Mouse (Mus musculus): ENCODE measurements around the gene Pycr1.

Pycr1 gene

DNA sequence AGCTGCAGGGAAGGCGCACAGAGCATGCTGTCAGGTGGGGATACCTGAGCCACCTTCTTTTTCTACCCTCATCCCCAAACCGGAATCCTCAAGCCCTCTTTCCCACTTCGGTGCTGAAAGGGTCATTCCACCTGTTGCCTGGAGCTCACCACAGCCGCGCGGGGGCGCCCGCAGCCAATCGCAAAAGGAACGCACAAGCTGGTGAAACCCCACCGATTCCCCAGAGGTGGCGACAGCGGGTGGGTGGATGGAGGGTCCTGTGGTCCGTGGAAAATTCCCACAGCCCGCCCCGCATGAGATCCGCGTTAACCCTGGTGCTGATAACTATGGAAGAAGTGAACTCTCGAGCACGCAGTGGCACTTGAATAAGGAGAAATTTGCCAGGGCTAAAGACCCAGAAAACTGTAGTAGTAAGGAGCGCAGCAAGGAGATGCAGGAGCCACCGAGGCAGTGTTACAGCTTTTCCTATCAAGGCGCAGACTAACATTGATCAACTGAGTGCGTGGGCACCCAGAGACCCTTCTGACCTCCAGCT lies 15.4 kb upstream of the Pycr1 start:
- peak; percentile 88 for DNase-seq (ENCODE audit: inconsistent ontology term)

DNA sequence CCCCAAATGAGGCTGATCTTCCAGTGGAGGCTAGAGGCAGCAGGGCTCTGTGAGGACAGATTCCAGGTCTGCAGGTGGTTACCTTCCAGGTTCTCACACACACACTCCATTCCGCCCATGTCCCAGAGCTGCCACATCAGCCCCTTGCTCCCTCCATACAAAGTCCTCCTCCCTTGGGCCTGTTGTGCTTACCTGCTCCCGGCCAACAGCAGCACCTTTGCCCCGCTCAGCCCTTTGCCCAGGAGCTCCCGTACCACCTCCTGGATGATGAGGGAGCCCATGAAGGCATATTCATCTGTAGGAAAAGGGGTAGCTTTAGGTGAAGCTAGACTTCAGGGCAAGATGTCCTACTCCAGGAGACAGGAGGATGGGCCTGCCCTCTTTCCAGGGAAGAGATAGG lies 13.7 kb upstream of the Pycr1 start:
- no peak for DNase-seq (ENCODE audit: inconsistent ontology term)

DNA sequence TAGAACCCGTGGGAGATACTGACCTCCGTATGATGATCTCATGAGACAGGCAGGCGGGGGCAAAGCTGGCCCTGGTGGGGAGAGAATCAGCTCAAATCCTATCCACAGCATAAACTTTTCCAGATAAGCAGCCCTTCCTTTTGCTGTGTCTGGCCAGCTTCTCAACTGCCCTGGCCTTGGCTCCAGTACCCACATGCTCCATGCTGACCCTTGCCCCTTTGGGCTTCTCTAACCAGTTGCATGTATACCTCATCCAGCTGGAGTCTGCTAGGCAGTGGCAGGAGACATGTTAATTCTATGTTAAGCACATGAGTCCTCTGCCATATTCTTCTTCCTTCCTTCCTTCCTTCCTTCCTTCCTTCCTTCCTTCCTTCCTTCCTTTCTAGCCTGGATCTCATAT lies 11.2 kb upstream of the Pycr1 start:
- no peak for DNase-seq (ENCODE audit: inconsistent ontology term)

DNA sequence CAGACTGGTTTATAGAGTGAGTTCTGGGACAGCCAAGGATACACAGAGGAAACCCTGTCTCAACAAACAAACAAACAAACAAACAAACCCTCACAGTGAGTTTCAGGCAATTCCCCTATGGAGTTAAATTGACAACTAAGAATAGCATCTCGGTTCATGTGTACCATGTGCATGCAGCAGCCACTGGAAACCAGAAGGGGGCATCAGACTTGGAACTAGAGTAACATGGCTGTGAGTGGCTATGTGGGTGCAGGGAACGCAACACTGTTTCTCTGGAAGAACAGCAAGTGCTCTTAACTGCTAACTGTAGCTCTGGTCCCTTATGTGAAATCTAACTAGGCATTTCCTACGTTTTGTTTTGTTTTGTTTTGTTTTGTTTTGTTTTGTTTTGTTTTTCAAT lies 8.3 kb upstream of the Pycr1 start:
- DNase-seq (ENCODE audit: inconsistent ontology term) = no peak

DNA sequence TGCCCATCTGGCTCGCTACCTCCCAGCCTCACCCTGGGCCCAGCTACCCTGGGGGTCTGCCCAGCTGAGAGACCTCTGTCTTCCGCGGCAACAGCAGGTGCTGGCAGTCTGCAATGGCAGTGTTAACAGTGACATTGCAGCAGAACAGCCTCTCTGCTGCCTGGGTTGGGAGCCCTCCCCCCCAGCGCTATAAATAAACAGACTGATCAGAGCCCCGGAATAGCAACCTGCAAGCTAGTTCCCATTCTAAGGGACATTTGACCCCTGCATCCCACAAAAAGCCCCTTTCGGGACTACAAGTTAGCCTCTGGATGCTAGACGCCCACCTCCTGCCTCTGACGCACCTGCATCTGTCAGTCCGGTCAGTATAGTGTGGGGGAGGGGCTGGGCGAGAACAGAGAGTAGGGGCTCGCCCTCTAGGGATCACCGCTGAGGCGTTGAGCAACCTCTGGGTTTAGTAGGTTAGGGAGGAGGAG lies 4.5 kb upstream of the Pycr1 start, which contains the start of gene Myadml2:
Gene Myadml2, minus strand, starts transcription at position 158 of the 476 bp plus-strand sequence.
- peak; percentile 24 for DNase-seq (ENCODE audit: inconsistent ontology term)

DNA sequence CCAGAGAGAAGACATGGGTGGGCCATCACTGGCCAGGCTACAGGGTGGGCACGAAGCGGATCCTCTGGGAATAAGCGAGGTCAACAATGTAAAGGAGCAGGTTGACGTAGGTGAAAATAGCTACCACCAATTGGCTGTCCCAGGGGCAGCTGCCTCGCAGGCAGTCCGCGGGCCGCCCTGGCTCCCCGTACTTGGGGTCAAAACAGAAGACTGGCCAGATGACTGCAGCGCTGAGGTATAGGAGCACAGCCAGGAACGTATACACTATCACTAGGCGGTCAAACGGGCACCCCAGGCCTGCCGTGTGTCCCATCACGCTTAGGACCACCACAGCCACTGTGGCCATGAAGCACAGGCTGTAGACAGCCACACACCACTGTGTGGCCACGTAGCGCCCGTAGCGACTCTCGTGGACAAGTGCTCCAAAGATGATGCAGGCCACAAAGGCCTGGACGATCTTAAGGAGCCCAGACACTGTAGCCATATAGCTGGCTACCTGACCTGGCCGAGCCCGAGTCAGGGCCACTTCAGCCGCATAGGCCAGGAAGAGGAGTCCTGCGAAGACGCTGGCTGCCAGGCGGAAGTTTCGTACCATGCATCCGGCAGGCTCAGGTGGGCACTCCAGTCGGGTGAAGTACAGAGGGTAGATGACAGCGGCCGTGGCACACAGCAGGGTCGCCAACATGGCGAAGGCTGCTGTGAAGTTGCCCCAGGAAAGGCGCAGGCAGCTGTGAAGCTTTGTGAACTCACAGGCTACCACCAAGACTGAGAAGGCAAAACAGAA lies 3.7 kb upstream of the Pycr1 start:
- no peak for DNase-seq (ENCODE audit: inconsistent ontology term)

DNA sequence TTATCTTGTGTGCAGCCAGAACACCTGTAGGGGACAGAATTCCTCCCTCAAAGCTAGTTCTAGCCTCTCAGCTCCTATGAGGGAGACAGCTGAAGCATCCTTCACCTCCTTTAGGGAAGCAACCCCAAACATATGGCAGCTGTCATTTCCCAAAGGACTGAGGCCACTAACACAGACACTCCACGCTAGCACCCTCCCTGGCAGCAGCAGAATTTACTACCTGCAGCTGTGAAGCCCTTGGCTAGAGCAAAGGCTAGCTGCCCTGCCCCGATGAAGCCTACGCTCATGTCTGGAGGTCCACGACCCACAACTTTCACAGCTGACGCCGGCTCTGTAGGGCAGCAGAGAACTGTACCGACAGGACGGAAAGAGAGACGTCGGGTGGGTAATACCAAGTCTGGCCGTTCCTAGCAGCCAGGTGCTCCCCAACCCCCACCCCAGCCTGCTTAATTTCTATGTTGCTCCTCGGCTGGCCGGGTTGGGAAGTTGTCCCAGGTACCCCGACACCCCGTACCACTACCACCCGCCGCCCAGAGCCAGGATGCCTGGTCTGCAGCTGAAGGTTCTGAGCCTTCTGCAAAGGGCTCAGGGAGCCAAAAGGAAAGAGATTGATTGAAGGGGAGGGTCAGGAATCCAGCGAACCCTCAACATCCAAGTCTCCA lies 499 bp downstream of the Pycr1 start:
- DNase-seq (ENCODE audit: inconsistent ontology term) = no peak

DNA sequence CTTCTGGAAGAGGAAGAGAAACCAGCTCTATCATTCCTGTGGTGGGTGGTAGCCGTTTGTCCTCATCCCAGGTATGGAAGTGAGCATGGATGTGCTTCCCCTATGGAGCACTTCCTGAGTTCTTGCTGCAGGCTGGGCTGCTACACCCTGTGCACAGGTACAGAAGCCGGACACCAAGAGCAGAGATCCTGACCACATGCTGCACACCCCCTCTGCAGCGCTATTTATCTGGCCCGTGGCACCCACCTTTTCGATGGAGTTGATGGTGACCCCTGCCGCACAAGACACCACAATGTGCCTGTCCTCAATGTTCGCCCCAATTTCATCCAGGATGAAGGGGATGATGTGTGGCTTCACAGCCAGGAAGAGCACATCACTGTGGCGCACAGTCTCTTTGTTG lies 1.7 kb downstream of the Pycr1 start:
- DNase-seq (ENCODE audit: inconsistent ontology term) = no peak

DNA sequence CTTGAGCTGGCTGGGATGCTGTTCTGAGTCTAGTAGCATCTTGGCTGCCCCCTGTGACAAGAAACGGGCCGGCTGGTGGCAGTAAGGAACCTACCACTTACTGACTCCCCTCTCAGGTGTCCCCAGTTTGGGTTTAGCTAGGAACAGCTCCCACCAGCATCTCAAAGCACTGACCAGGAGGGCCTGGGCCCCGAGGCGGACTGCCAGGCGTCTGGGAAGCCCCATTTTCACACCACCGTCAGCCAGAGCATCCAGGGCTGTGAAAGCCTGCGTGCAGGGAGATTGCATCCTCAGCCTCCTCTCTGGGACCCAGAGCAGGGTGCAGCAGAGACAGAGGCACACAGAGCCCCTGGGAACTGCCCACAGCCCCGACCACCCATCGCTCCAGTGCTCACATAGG lies 2.3 kb downstream of the Pycr1 start:
- DNase-seq (ENCODE audit: inconsistent ontology term) = no peak

DNA sequence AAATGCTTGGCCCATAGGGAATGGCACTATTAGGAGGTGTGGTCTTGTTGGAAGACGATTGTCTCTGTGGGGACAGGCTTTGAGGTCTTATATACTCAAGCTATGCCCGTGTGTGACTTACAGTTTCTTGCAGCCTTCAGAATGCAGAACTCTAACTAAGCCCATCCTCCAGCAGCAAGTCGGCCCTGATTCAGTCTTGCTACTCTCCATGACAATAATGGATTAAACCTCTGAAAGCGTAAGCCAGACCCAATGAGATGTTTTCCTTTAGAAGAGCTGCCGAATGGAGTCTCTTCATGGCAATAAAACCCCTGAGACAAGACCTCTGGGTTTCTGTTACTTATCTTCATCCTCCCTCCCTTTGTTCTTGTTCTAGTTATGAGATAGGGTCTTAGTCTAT lies 8.8 kb downstream of the Pycr1 start:
- no peak for DNase-seq (ENCODE audit: inconsistent ontology term)

DNA sequence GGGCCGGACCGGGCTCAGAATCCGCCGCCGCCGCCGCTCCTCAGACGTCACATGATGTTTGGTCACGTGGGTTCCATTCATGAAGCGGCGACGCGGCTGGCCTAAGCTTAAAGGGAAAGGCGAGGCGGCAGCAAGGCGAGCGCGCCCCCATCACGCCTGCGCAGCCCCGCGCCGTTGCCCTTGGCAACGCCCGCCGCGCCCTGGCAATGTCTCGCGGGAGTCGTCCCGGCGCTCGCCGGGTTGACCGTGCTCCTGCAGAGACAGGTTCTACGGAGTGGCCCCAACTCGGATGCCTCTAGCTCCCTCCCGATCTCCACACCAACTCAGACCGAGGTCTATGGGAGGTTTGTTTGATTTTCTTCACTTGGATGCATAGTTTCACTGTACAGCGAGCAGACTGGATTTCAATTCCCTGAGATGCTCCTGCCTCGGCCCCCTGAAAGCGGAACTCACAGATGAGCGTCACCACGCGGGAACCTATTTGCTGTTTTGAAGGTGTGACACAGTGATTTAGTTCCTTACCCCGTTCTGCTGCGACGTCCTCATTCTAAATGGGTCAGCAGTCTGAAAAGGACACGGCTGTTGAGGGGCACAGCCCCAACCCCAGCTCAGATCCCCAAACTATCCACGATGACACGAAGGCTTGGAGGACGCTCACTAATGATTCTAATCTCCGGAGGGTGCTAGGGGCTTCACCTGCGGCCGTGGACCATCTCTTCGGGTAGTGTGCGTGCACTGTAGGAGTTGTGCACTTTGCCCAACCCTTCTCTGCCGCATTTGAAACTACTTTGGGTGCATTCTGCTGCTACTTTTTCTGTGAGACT lies 9.8 kb downstream of the Pycr1 start, which contains the start of gene Mafg:
Gene Mafg, minus strand, starts transcription at position 81 of the 824 bp plus-strand sequence.
- DNase-seq (ENCODE audit: inconsistent ontology term) = peak; percentile 95

DNA sequence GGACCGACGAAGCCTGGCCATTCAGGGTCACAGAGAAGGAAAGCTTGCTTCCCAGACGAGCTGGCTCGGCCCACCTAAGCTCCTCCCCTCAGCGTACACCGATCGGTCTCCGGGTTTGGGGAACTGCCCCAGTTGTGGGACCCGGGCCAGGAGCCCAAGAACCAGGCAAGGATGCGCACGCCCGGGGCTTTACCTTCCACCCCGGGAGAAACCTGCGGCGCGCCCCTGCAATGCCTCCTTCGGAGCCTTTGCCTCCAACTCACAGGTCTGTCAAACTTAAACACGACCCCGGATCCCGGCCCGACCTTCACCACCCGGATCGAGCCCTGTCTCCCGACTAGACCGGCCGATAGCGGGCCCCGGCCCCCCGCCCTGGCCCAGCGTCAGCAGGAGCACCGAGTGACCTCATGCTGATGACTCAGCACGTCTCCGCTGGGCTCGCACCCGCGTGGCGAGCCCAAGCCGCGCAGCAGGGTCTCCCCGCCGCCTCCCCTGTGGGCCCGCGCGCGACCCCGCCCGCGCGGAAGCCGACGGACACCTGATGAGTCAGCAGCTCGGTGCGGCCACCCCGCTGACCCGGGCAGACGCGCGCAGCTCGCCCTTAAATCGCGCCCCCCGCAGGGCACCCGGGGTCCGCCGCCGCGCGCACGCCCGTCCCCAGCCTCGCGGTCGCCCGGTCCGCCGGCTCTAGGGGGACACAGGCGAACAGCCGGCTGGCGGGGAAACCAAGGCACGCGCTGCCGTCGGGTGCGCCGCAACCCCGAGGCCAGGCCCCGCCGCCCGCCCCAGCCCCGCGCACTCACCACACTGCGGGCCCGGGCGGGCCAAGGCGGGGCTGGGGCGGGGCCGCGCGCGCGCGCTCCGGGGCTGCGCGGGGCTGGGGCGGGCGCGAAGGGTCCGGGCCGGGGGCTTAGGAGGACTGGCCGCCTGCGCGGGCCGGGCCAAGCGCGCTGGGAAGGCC lies 10.7 kb downstream of the Pycr1 start:
- peak; percentile 88 for DNase-seq (ENCODE audit: inconsistent ontology term)

DNA sequence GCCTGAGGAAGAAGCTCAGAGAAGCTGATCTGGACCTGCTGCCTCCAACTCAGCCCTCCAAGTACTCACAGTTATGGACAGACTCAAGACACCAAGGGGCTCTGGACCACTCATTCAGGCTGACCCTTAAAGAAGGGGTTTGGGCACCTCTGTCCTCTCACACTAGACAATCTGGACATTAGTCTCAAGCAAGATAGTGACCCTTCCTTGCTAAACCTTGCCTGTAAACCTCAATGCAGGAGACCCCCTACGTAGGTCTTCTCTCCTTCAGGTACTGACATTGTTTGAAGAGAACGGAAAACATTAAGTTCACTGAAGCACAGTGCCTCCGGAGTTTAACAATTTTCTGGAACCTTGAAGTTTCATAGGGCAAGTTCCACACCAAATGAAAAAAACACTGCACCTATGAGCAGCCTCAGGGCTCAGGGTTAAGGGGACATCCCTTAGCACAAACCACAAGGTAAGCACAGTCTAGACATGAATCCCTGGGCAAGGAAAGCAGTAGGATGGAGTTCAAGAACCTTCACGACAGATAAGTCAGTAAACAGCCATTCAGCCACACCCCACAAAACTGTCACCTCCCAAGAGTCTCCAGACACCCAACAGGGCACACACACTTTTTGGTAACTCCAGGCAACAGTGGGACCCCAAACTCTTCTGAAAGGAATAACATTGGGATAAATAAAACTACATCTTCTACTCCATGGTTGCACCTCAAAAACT lies 11.7 kb downstream of the Pycr1 start:
- no peak for DNase-seq (ENCODE audit: inconsistent ontology term)

DNA sequence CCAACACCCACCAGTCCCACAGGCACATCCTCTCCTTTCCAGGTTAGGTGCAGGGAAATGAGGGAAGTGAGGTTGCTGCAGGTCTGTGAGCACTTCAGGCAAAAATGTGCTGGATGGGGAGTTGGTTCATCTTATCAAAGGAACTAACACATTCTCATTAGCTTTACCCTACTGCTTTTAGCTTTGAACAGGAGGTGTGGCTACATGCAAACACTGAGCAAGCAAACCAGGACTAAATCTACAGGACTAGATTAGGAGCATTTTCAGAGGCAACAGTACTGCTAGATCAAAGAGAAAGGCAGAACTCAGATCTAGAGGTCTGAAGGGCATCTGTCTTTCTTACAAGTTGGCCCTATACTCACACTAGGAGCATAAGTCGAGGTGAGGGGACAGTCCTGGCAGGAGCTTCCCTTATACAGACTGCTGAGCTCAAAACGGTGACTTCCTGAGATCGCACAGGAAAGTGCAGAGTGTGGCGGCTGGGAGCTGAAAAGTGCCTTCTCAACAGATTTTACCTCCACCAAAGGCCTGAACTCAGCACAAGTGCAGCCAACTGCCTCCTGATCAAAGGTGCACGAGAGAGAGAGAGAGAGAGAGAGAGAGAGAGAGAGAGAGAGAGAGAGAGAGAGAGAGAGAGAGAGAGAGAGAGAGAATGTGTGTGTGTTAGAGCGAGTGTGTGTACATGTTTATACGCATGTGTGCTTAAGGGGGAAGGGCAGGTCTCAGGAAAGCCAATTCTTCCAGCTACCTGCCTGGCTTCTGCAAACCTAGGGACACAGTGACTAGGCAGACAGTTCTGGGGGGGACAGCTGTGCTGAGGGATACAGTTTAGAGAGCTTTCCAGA lies 12.5 kb downstream of the Pycr1 start:
- no peak for DNase-seq (ENCODE audit: inconsistent ontology term)

DNA sequence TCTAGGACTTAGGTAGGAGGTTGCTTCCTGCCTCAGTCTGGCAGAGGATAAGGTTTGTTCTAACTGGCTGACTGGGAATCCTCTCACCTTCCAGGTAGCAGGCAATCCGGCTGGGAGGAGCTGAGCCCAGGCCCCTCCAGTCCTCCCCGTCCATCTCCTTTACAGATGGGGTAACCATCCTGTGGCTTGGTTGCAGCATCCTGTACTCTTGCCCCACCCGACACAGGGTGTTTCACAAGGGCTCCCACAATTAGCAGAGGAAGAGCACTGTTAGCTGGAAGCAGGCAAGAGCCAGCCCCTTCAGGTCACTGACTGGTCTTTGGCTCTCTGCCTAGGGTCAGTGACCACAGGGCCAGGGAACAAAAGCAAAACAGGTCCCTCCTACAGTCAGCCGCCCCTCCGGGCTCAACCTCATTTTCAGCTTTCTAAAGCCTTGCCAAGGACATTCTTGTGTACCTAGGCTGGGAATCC lies 13.1 kb downstream of the Pycr1 start:
- DNase-seq (ENCODE audit: inconsistent ontology term) = peak; percentile 82

DNA sequence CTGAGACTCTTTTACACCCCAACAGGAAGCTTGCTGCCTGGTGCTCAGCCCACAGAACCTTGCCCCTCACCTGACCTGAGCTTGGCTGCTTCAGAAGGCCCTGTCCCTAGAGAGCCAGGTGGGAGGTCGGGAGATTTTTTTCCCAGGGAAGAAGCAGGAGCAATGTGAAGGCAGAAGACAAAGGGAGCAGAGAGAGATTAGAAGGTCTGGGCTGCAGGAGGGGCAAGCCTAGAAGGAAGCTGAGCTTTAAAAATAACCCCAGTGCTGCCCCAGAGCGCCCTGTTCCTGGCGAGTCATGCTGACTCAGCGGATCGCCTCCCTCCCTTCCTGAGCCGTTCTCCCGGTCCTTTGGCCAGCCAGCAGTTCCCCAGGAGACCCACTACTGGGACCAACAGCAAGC lies 13.7 kb downstream of the Pycr1 start:
- DNase-seq (ENCODE audit: inconsistent ontology term) = peak; percentile 46

DNA sequence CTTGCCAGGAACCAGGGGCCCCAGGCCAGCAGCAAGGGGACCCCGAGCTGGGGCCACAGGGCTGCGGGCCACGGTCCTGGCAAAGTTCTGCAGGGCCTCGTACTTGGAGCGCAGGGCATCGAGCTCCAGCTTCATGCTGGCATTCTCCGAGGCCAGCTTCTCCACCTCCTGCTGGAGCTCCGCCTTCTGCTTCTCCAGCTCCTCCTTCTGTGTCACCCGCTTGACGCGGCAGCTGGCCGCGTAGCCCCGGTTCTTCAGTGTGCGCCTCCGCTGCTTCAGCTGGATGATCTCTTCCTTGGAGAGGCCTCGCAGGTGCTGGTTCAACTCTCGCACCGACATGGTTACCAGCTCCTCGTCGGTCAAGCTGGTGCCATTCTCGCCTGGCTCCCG lies 14.2 kb downstream of the Pycr1 start:
- no peak for DNase-seq (ENCODE audit: inconsistent ontology term)

DNA sequence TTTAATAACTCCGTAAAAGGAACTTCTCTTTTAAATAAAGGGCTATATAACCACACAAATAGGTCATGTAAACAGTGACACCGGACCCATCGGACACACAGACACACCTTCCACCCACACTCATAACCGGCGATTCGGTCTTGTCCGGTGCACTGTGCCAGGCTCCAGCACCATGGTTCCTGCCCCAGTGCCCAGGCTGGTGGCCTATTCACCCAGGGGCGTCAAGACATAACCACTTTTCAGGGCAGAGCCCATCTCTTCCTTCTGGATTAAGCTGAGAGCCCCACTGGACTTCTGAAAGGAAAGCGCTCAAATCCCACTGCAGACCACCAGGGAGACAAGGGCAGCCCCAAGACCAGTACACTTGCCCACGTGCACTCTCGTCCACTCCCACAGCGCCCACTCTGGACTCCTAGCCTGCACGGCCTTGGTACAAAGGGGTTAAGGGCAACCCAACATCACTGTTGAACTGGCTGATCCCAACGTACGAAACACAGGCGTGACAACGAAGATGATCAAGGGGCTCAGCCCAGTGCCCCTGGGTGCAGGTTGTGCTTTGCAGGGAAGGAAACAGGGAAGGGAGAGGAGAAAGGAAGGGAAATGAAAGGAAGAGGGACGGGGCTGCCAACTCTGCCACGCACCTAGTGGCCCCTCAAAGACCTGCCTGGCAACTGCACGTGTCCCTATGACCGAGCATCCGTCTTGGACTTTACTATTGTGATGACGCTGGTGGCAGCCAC lies 14.8 kb downstream of the Pycr1 start:
- no peak for DNase-seq (ENCODE audit: inconsistent ontology term)

Data from Muller cell, postnatal 12 days (primary cell).